Mouse (Mus musculus) embryonic fibroblast, embryonic 13.5 days (primary cell): ENCODE results near the gene B230217C12Rik.

ENCODE experiments used
- CTCF ChIP-seq: IDR thresholded peaks from 2 replicates; pipeline ENCODE4 v1.5.1; 2011; ENCODE audit warnings: mild to moderate bottlenecking, control low read depth, low read length, moderate library complexity, borderline replicate concordance; ENCODE audit not compliant: insufficient read depth
- POLR2A ChIP-seq: IDR thresholded peaks from 2 replicates; pipeline ENCODE4 v1.6.1; 2011; ENCODE audit warnings: low read depth, mild to moderate bottlenecking, control low read depth, low read length, moderate library complexity

DNA sequence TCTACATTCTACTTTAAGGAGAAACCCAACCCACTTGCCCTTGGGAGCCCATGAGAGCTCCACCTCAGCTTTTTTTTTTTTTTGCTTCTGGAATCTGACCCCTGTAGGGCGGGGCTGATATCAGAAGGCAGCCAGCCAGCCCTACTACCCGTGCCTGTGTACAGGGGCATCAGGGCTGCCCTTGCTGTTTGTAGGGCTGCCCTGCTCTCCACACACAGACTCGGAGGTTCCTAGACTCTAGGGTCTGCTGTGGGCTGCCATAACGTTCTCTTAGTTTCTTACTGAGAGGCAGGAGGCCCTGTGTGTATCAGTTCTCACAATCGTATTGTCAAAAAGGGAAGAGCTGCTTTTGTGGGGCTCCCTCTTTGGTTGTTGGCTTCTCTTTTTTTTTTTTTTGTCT, 23.2 kb upstream of the B230217C12Rik start:
- TF ChIP-seq CTCF (no peak), POLR2A (no peak)
